Mouse (Mus musculus): ENCODE data around the gene Ddx56.
A peak's percentile ranks its signal among the peaks of the same experiment; 100 is the strongest.
"Not testable (repeated sequence)": the region's sequence is repeated elsewhere in the genome, so short reads cannot be mapped to it uniquely, and the experiment has no call there.

Gene Ddx56

GRCm38 (mm10) chr11:6261434-6262082, 6.0 kb downstream of the Ddx56 start:
- DNase-seq (ENCODE audit: extremely low spot score): peak; percentile 73

GRCm38 (mm10) chr11:6259413-6259812, 8.2 kb downstream of the Ddx56 start:
- DNase-seq (ENCODE audit: extremely low spot score): no peak

DNA sequence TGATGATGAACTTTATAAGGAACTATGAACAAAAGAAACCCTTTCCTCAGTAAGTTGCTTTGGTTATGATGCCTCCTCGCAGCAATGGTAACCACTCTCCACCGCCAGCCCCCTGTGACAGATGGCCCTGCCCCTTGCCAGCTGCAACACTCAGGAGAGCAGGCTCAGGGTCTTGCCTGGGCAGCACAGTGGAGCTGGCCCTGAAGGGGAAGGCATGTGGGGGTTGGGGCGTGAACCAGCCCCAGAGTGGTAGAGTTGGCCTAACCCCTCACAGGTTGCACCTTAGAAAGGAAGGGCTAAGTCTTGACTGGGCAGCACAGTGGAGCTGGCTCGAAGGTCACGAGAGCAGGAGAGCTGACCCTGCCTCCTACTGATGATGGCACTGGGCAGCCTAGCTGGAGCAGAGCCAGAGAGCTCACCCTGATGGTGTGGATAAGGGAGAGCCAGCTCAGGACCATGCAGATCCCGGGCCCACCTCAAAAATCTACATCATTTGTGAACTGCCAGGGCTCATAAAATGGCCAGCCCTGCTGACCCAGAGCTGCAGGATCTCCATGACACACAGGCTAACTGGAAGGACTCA, 11.0 kb downstream of the Ddx56 start:
- no peak for DNase-seq (ENCODE audit: extremely low spot score)

DNA sequence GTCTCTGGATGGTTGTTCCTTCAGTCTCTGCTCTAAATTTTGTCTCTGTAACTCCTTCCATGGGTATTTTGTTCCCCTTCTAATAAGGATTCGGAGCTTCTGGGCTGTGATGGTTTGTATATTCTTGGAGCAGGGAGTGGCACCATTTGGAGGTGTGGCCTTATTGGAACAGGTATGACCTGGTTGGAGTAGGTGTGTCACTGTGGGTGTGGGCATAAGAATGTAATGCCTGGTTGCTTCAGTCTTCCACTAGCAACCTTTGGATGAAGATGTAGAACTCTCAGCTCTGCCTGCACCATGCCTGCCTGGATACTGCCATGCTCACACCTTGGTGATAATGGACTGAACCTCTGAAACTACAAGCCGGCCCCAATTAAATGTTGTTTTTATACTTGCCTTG, 13.0 kb downstream of the Ddx56 start:
- not testable (repeated sequence) for DNase-seq (ENCODE audit: extremely low spot score)

DNA sequence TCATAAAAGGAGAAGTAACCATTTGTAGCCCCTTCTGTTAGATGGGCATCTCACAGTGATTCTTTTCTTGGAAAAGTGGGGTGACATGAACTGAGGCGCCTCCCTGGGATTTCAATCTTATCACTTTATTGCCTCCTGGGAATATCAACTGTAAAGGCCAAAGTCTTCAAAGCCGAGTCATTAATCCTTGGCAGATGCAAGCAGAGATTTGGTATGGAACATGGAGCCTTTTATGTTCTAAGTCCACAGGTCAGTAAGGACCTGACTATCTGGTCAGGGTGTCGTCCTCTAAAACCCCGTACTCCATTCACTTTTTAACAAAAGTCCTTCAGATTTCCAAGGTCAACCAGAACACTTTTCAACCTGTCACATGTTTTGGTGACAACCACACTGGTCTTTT, 14.7 kb downstream of the Ddx56 start:
- DNase-seq (ENCODE audit: extremely low spot score): no peak

- DNase-seq (ENCODE audit: extremely low spot score): no peak
Measured at GRCm38 (mm10) chr11:6252248-6252647, 15.3 kb downstream of the Ddx56 start.

DNA sequence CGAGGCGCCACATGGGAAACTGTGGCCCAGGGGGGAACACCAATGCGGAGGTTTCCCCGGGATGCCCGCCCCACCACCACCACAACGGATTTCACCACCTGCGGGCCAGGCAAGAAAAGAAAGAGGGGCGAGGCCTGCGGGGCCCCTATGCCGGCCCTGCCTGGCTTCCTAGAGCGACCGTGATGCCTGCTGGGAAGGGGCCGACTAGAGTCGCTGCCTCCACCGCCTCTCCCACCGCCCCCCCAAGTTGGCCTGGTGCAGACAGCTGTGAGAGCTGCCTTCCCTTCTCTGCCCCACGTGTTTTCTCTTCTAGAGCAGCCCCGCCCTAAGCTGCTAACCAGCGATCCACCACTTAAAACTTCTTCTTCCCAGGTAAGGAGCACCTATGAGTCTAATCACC, 22.9 kb downstream of the Ddx56 start:
- DNase-seq (ENCODE audit: extremely low spot score): no peak

DNA sequence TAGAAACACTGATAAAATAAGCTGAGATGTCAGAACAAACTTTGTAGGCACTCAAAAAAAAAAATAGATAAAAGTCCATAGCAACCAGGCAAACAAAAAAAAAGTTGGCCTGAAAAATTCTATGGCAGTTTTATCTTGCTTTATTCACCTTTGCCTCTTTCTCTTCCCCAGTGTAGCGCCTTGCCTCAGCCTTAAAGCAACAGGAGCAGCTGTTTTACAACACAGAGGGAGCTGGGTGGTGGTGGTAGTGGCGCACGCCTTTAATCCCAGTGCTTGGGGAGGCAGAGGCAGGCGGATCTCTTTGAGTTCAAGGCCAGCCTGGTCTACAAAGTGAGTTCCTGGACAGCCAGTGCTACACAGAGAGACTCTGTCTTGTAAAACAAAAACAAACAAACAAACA, 34.5 kb downstream of the Ddx56 start:
- no peak for DNase-seq (ENCODE audit: extremely low spot score)

GRCm38 (mm10) chr11:6230012-6230411, 37.6 kb downstream of the Ddx56 start, which contains the start of gene Npc1l1:
Gene Npc1l1 (minus strand): TSS chr11:6230143.
- DNase-seq (ENCODE audit: extremely low spot score): no peak

GRCm38 (mm10) chr11:6224541-6225229, 42.9 kb downstream of the Ddx56 start:
- DNase-seq (ENCODE audit: extremely low spot score): no peak

GRCm38 (mm10) chr11:6222187-6222586, 45.4 kb downstream of the Ddx56 start:
- no peak for DNase-seq (ENCODE audit: extremely low spot score)

DNA sequence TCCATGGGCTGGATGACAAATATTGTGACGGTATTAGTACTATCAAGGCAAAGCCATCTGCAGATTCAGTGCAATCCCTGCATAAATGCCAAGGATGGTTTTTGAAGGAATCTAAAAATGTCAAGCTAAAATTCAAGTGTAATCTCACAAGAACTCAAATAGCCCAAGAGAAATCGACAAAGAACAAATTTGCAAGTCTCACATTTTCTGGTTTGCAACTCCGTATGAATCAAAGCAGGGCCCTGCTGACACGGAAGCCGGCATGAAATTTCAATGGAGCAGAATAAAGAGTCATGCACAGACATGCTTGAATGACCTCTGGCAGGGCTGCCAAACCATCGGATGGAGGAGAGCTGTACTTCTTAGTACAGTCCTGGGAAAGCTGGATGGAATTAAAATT, 47.6 kb downstream of the Ddx56 start:
- DNase-seq (ENCODE audit: extremely low spot score): no peak

DNA sequence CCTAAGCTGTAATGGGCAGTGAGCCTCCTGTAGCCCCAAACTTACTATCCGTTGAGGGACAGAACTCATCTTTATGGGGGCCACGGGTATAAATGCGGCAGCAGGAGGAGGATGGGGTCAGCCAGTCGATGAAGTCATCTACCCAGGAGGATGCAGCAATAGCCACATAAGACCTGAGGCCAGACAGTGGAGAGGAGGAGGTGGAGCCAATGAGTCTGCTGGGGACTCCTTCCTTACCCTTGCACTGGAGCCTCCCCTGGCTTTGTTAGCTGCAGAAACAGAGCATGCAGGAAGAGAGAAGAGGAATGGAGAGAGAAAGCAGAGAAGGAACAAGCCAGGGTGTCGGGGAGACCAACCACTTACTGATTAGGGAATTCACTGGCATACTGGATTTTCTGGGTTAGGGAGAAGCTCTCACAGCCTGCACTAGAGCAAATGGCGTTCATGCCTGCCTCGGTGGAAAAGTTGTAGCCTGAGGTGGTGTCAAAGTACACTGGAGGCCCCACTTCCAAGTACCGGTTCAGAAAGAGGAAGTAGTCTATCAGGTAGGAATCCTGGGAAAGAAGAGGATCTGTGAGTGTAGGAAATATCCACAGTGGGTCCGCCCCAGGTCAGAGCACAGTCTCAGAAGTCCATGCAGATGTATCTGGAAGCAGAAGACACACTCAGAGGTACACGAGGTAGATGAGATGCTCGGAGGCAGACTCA, 49.2 kb downstream of the Ddx56 start:
- no peak for DNase-seq (ENCODE audit: extremely low spot score)

- no peak for DNase-seq (ENCODE audit: extremely low spot score)
Measured at GRCm38 (mm10) chr11:6216834-6217233, 50.7 kb downstream of the Ddx56 start.
